Mouse (Mus musculus): ENCODE measurements around the gene Dner. TPM values are rescaled to one million over a fixed set of nuclear protein-coding genes. Genes with fewer than 3 reads are reported as not detected.

Dner gene
- total and polyA plus RNA-seq, 3 experiments: not detected

DNA sequence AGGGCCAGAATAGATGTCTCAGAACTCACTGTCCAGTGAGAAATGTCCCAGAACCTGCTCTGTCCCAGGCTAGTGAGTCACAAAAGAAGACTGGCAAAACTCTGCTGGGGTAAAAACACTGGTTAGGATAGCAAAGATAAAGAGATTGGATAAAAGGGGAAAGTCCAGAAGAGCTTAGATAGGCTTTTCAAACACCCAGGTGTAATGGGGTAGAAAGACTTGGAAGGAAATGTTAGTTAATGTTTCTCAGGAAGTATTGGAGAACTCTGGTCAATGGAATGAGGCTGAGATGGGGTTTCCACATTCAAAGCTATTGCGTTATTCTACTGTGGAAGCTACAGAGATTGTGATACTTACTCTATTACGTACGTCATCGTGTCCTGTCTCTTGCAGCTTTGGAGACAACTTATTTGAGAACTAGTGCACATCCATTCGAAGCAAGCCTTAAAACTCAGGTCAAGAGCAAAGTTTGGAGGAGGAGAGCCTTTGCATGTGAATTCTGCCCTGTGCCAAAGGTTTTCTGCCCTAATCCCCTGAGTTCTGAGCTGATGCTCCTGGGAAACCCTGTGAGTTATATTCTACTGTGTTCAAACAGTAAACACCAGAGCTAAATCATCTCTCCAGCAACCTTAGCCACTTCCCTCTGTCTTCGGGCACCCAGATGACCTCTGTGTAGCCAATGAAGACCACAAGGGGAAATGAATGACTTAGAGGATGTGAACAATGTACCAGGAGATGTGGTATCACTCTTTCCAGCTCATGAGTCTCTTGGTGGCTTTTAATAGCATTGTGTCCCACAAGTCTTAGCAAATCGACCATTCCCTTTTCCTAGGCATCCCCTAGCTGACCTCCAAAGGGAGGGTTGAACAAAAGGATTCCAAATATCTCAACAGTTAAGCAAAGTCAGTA lies 333.1 kb downstream of the Dner start:
- no peaks in the 10 kb centered on the region for H3K79me2 ChIP-seq (ENCODE audit: control insufficient read depth, insufficient read depth, low read length, poor library complexity)
- H3K36me3 ChIP-seq (ENCODE audit: control insufficient read depth in 1 of 2, insufficient read depth in 2 of 2, low read length in 2 of 2): no peaks in the 10 kb centered on the region
- TF ChIP-seq NELFE (IDR thresholded peaks at IDR 0.05; ENCODE audit: low read depth, low read length): no peak
- H3K9me3 ChIP-seq (replicated peaks; ENCODE audit: insufficient read depth, low read length): no peaks in the 10 kb centered on the region
- H3K9ac ChIP-seq (ENCODE audit: control insufficient read depth, low read depth, low read length, poor library complexity, severe bottlenecking): no peak overlapping the region
- no peaks in the 10 kb centered on the region for H3K27me3 ChIP-seq (ENCODE audit: control insufficient read depth in 1 of 2, insufficient read depth in 2 of 2, low read length in 2 of 2)
- H3K27ac ChIP-seq (ENCODE audit: control insufficient read depth, low read depth, low read length): no peak overlapping the region
- no peak for DNase-seq (ENCODE audit: low read depth, low spot score)
- no peak overlapping the region for H3K4me3 ChIP-seq (ENCODE audit: control insufficient read depth in 1 of 2, insufficient read depth in 1 of 2, low read depth in 2 of 2, low read length in 2 of 2)
- H3K4me1 ChIP-seq (ENCODE audit: control insufficient read depth in 1 of 2, insufficient read depth in 2 of 2, low read length in 2 of 2): no peaks in the 10 kb centered on the region

- no peak overlapping the region for H3K4me3 ChIP-seq (ENCODE audit: control insufficient read depth in 1 of 2, insufficient read depth in 1 of 2, low read depth in 2 of 2, low read length in 2 of 2)
These were observed 333.8 kb downstream of the Dner start for GRCm38 (mm10) chr1:84362209-84362608.

DNA sequence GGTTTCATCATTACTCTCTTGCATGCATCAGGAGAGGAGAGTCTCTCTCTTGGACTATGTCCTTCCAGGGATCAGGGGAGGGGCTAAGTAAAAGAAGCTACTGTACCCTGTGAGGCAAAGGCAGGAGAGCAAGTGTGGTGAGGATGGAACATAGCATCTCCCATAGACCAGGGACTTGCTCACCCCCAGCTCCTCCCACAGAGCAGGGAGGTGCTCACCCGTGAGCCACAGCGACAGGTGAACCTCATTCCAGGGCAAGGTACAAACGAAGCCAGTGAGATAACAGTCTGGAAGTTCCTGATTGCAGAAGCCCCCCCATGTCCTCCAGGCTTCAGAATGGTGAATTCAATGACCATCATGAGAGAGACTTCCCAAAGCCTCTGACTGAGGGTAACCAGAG lies 334.6 kb downstream of the Dner start:
- Histone ChIP-seq H3K4me3 (ENCODE audit: control insufficient read depth in 1 of 2, insufficient read depth in 1 of 2, low read depth in 2 of 2, low read length in 2 of 2) (no peak overlapping the region), H3K9ac (ENCODE audit: control insufficient read depth, low read depth, low read length, poor library complexity, severe bottlenecking) (no peak overlapping the region), H3K27me3 (ENCODE audit: control insufficient read depth in 1 of 2, insufficient read depth in 2 of 2, low read length in 2 of 2) (no peaks in the 10 kb centered on the region), H3K36me3 (ENCODE audit: control insufficient read depth in 1 of 2, insufficient read depth in 2 of 2, low read length in 2 of 2) (no peaks in the 10 kb centered on the region), H3K9me3 (replicated peaks; ENCODE audit: insufficient read depth, low read length) (no peaks in the 10 kb centered on the region), H3K79me2 (ENCODE audit: control insufficient read depth, insufficient read depth, low read length, poor library complexity) (no peaks in the 10 kb centered on the region), H3K27ac (ENCODE audit: control insufficient read depth, low read depth, low read length) (no peak overlapping the region), H3K4me1 (ENCODE audit: control insufficient read depth in 1 of 2, insufficient read depth in 2 of 2, low read length in 2 of 2) (no peaks in the 10 kb centered on the region)
- TF ChIP-seq EP300 (IDR thresholded peaks at IDR 0.05; ENCODE audit: low read depth in 1 of 2, low read length in 2 of 2) (no peak), ETS1 (IDR thresholded peaks at IDR 0.05; ENCODE audit: low read depth, low read length) (no peak), RAD21 (IDR thresholded peaks at IDR 0.05; ENCODE audit: low read depth, low read length) (no peak), TBP (IDR thresholded peaks at IDR 0.05; ENCODE audit: low read depth, low read length) (no peak), NRF1 (IDR thresholded peaks at IDR 0.05; ENCODE audit: insufficient read depth, low read depth, low read length, poor library complexity, severe bottlenecking) (no peak), GABPA (IDR thresholded peaks at IDR 0.05; ENCODE audit: low read depth, low read length) (no peak), JUND (IDR thresholded peaks at IDR 0.05; ENCODE audit: low read depth, low read length) (no peak), E2F4 (IDR thresholded peaks at IDR 0.05; ENCODE audit: borderline replicate concordance, low read depth, low read length) (no peak), CHD2 (IDR thresholded peaks at IDR 0.05; ENCODE audit: low read length) (no peak), USF1 (IDR thresholded peaks at IDR 0.05; ENCODE audit: low read depth, low read length) (no peak), TAL1 (IDR thresholded peaks at IDR 0.05; ENCODE audit: low read length) (no peak), MAFK (IDR thresholded peaks at IDR 0.05; ENCODE audit: borderline replicate concordance, low read depth, low read length) (no peak), MEF2A (IDR thresholded peaks at IDR 0.05; ENCODE audit: extremely low read depth, insufficient replicate concordance, low read depth, low read length, poor library complexity, severe bottlenecking) (no peak)
- DNase-seq (ENCODE audit: low read depth, low spot score): no peak

More at GRCm38 (mm10) chr1:84362209-84362608, 333.8 kb downstream of the Dner start:
- H3K36me3 ChIP-seq (ENCODE audit: control insufficient read depth in 1 of 2, insufficient read depth in 2 of 2, low read length in 2 of 2): no peaks in the 10 kb centered on the region
- TF ChIP-seq JUND (IDR thresholded peaks at IDR 0.05; ENCODE audit: low read depth, low read length): no peak
- no peak for TF ChIP-seq NELFE (IDR thresholded peaks at IDR 0.05; ENCODE audit: low read depth, low read length)
- TF ChIP-seq MAZ (IDR thresholded peaks at IDR 0.05; ENCODE audit: low read depth, low read length): no peak
- no peak for TF ChIP-seq TAL1 (IDR thresholded peaks at IDR 0.05; ENCODE audit: low read length)
- no peak for TF ChIP-seq MYC (IDR thresholded peaks at IDR 0.05; ENCODE audit: low read depth, low read length)
- no peak for TF ChIP-seq SMC3 (IDR thresholded peaks at IDR 0.05; ENCODE audit: low read depth, low read length)
- H3K9me3 ChIP-seq (replicated peaks; ENCODE audit: insufficient read depth, low read length): no peaks in the 10 kb centered on the region
- no peak overlapping the region for H3K27ac ChIP-seq (ENCODE audit: control insufficient read depth, low read depth, low read length)
- no peaks in the 10 kb centered on the region for H3K79me2 ChIP-seq (ENCODE audit: control insufficient read depth, insufficient read depth, low read length, poor library complexity)
- no peaks in the 10 kb centered on the region for H3K4me1 ChIP-seq (ENCODE audit: control insufficient read depth in 1 of 2, insufficient read depth in 2 of 2, low read length in 2 of 2)
- no peaks in the 10 kb centered on the region for H3K27me3 ChIP-seq (ENCODE audit: control insufficient read depth in 1 of 2, insufficient read depth in 2 of 2, low read length in 2 of 2)
- H3K9ac ChIP-seq (ENCODE audit: control insufficient read depth, low read depth, low read length, poor library complexity, severe bottlenecking): no peak overlapping the region
- DNase-seq (ENCODE audit: low read depth, low spot score): no peak

All from MEL (cell line).